28 mouse cellular contexts compared by ENCODE assay signal in the genomic region with DNA sequence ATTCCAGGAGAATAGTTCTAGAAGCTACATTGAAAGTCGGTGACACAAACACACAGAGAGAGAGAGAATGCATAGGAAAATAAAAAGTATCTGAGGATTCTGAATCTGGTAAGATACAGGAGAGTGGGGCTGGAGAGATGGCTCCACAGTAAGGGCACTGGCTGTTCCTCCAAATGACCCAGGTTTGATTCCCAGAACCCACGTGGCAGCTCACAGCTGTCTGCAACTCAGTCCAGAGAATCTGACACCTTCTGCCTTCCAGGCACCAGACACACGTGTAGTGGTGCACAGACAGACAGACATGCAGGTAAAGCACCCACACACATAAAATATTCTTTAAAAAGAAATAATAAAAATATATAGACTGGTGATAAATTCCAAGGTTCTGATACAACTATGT.
"Had no signal": no experiment of that assay in that cellular context is flagged by ENCODE, and none has a peak within 500 bp of the region (broad histone marks: within the 10 kb centered on the region; RNA-seq: fewer than 3 reads in every experiment).

No protein-coding gene starts in this region.

- H3K9me3 ChIP-seq: heart, embryonic 15.5 days; hindbrain, embryonic 10.5 days; hindbrain, embryonic 12.5 days; hindbrain, embryonic 13.5 days; hindbrain, embryonic 15.5 days; intestine, embryonic 15.5 days; kidney, embryonic 15.5 days had no signal

- H3K4me2 ChIP-seq: heart, embryonic 15.5 days; hindbrain, embryonic 12.5 days; hindbrain, embryonic 13.5 days; hindbrain, embryonic 14.5 days; hindbrain, embryonic 15.5 days; intestine, embryonic 15.5 days; kidney, embryonic 15.5 days had no signal

- H3K27me3 ChIP-seq: heart, embryonic 15.5 days; hindbrain, embryonic 12.5 days; hindbrain, embryonic 13.5 days; hindbrain, embryonic 15.5 days; intestine, embryonic 15.5 days; kidney, embryonic 15.5 days had no signal

- H3K27ac ChIP-seq: heart, embryonic 15.5 days; hindbrain, embryonic 10.5 days; hindbrain, embryonic 12.5 days; hindbrain, embryonic 13.5 days; hindbrain, embryonic 14.5 days; hindbrain, embryonic 15.5 days; hindbrain, postnatal 0 days; intestine, embryonic 15.5 days; kidney, embryonic 15.5 days; kidney, postnatal 0 days; layer of hippocampus, adult 2 months; left cerebral cortex, adult 2 months had no signal

- DNase-seq: heart, postnatal 10 days; heart, postnatal 14 days; heart, postnatal 36 days; heart, postnatal 4 days; kidney, adult 11 months; kidney, adult 18-20 months; kidney, adult 2 months; kidney, adult 8-10 months; kidney, adult 9 months; kidney, postnatal 10 days; kidney, postnatal 14 days; kidney, postnatal 25 days; kidney, postnatal 36 days; kidney, postnatal 4 days; layer of hippocampus, adult 9-11 months; layer of hippocampus, postnatal 36 days had no signal

- H3K9ac ChIP-seq: heart, embryonic 15.5 days; hindbrain, embryonic 12.5 days; hindbrain, embryonic 13.5 days; hindbrain, embryonic 14.5 days; hindbrain, embryonic 15.5 days; intestine, embryonic 15.5 days; kidney, embryonic 15.5 days had no signal

- H3K4me3 ChIP-seq: heart, embryonic 15.5 days; hindbrain, embryonic 10.5 days; hindbrain, embryonic 12.5 days; hindbrain, embryonic 13.5 days; hindbrain, embryonic 15.5 days; intestine, embryonic 15.5 days; kidney, embryonic 15.5 days; layer of hippocampus, adult 2 months; left cerebral cortex, adult 2 months had no signal

- H3K36me3 ChIP-seq: intestine, embryonic 15.5 days had no signal
